In the genomic region with DNA sequence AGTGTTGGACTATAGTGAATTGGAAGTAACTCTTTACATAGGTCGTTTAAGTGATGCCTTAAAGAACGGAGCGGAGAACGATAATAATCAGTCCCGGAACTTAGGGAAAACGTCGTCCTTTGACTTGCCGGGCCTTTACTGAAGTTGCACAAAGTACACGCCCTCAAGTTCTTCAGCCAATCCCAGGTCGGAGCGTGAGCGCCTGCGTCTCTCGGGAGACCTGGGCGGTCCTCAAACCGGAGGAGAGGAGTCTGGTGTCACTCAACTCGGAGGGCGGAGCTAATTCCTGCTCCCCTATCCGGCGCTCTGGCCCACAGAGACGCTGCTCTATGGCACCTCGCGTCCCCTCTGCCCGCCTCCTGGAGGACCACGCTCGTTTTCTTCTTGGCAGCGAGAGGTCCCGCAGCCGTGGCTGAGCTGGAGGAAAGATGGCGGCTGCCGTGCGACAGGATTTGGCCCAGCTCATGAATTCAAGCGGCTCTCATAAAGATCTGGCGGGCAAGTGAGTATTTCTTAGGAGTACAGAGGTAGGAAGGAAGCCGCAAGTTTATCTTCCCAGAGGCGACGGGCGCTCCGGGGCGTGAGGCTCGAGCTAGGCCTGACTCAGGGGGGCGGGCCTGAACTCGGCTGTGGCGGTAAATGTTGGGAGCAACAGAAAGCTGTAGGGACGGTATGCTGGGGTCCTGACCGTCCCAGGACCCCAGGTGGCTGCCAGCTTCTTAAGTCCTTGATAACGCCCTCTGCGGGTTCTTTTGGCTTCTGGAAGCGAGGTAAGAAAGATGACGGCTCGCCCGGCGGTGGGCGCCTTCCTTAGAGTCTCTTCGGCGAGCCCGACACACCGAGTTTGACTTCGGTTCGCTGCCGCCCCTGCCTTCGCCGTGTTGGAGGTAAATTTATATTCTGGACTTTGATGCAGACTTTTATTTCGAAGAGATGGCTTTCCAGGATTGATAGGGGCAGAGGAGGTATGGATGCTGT, we compare ENCODE assay signal across 7 mouse cellular contexts. TPM values are rescaled to one million over a fixed set of nuclear protein-coding genes. Genes with fewer than 3 reads are reported as not detected.
DNase-seq lines count a peak whose midpoint lies in the region; ATAC-seq lines count a peak whose summit lies in the region.

A gene (plus strand): TSS at position 261 of the 978 bp plus-strand sequence.

- H3K27me3 ChIP-seq in intestine, embryonic 16.5 days (replicated peaks; ENCODE audit: control insufficient read depth, insufficient read depth, low read length): no peaks in the 10 kb centered on the region
- H3K27me3 ChIP-seq in midbrain, embryonic 11.5 days (ENCODE audit: control insufficient read depth, insufficient read depth, low read length): no peaks in the 10 kb centered on the region

- intact Hi-C loops in left cerebral cortex, postnatal 36 days (cut with DNase I): loop anchor here (1.0 to 5.0 kb wide), 2 partner anchors 20 to 91 kb away; no protein-coding TSS in a partner anchor

- H3K36me3 ChIP-seq in intestine, embryonic 16.5 days (ENCODE audit: control insufficient read depth, insufficient read depth, low read length): no peaks in the 10 kb centered on the region
- no peaks in the 10 kb centered on the region for H3K36me3 ChIP-seq in midbrain, embryonic 11.5 days (ENCODE audit: control insufficient read depth, insufficient read depth, low read length)

- H3K9ac ChIP-seq in intestine, embryonic 16.5 days (ENCODE audit: low read depth, low read length): peak within 1 kb of the TSS; percentile 89
- peak within 1 kb of the TSS; percentile 89 for H3K9ac ChIP-seq in midbrain, embryonic 11.5 days (ENCODE audit: low read length)

- H3K4me2 ChIP-seq in intestine, embryonic 16.5 days (ENCODE audit: low read depth, low read length): peak within 1 kb of the TSS; percentile 73
- H3K4me2 ChIP-seq in midbrain, embryonic 11.5 days: peak within 1 kb of the TSS; percentile 80

- ATAC-seq in intestine, embryonic 16.5 days: peak; percentile 99
- ATAC-seq in midbrain, embryonic 11.5 days (ENCODE audit: low FRiP score): peak; percentile 100

- peak within 1 kb of the TSS; percentile 72 for H3K27ac ChIP-seq in intestine, embryonic 16.5 days (ENCODE audit: low read length)
- peak within 1 kb of the TSS; percentile 59 for H3K27ac ChIP-seq in midbrain, embryonic 11.5 days (ENCODE audit: low read depth, low read length)

- peak; percentile 97 for DNase-seq in adrenal gland, adult 8-10 months
- DNase-seq in embryo, embryonic 9.5 days (ENCODE audit: extremely low spot score): peak; percentile 99
- DNase-seq in gastrocnemius, postnatal 4 days (ENCODE audit: low spot score in 2 of 2): peak; percentile 85 to 96
- DNase-seq in left cerebral cortex, postnatal 36 days (ENCODE audit: low spot score in 2 of 2): peak; percentile 94 to 95
- peak; percentile 98 for DNase-seq in midbrain, embryonic 11.5 days (ENCODE audit: low spot score, missing footprints)
- DNase-seq in skeletal muscle tissue, adult 2 months (ENCODE audit: low read depth, low spot score): peak; percentile 98

- peak within 1 kb of the TSS; percentile 81 for H3K4me3 ChIP-seq in intestine, embryonic 16.5 days (ENCODE audit: low read length)
- peak within 1 kb of the TSS; percentile 89 for H3K4me3 ChIP-seq in midbrain, embryonic 11.5 days (ENCODE audit: low read depth, low read length)

- no peaks in the 10 kb centered on the region for H3K9me3 ChIP-seq in intestine, embryonic 16.5 days (ENCODE audit: control insufficient read depth, low read length)
- H3K9me3 ChIP-seq in midbrain, embryonic 11.5 days (ENCODE audit: control insufficient read depth, low read length): no peaks in the 10 kb centered on the region

- peaks cover 10% of the 10 kb centered on the region for H3K4me1 ChIP-seq in intestine, embryonic 16.5 days (ENCODE audit: control insufficient read depth, insufficient read depth, low read length)
- H3K4me1 ChIP-seq in midbrain, embryonic 11.5 days (ENCODE audit: control insufficient read depth, insufficient read depth, low read length): peaks cover 5% of the 10 kb centered on the region

- under 1% methylated on average over 64 of the region's 64 CpGs for WGBS in intestine, embryonic 16.5 days
- WGBS in midbrain, embryonic 11.5 days: under 1% methylated on average over 64 of the region's 64 CpGs

RNA-seq across cellular contexts. Expression of the gene that starts here (rescaled TPM):
- total RNA-seq in adrenal gland, adult 8-10 months (2022): 10 to 100 TPM; 77.6 to 83.4 (median 80.5) TPM
- total RNA-seq in gastrocnemius, postnatal 4 days (2021): 100 to 1,000 TPM; 112 to 114 TPM
- polyA plus RNA-seq in intestine, embryonic 16.5 days (2015; fragmentation: Nextera tagmentation; extraction: Ambion mirVana): 151 and 164 TPM in 2 replicates
- 10 to 100 TPM; 79.4 to 83.8 TPM for total RNA-seq in left cerebral cortex, postnatal 36 days (2021)
- 242 and 251 TPM in 2 replicates for polyA plus RNA-seq in midbrain, embryonic 11.5 days (2014; fragmentation: Nextera tagmentation; extraction: Ambion mirVana)

Comparison
In these comparisons a context has a peak if more than half of its experiments do, and no peak if none do; other contexts are left out.
1. Peak in every context shown above with its lines: DNase-seq, ATAC-seq, H3K4me3 ChIP-seq and H3K27ac ChIP-seq.